In the genomic region with DNA sequence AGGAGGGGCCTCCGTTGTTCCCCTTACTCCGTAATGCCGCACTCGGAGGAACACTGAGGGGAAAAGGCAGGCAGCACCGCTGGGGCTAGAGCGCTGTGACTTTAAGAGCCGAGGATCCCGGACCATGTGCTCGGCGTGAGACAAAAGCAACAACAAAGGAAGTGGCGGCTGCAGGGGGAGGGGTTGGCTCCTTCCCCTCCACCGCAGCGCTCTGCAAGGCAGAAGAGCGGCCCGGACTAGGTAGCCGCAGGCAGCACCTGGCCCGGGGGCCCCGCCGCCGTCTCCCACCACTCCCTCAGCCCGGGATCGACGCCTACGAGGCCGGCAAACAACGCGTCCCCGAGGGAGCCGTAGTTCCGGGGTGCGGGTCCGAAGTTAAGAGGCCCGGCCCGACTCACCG, we compare ENCODE assay signal across 8 mouse cellular contexts. TPM values are rescaled to one million over a fixed set of nuclear protein-coding genes. Genes with fewer than 3 reads are reported as not detected.
DNase-seq lines count a peak whose midpoint lies in the region; ATAC-seq and TF ChIP-seq lines count a peak whose summit lies in the region.

No protein-coding gene starts in this region.

- no peak for TF ChIP-seq POLR2A in cortical plate, adult 2 months (IDR thresholded peaks at IDR 0.05; ENCODE audit: extremely low read depth, insufficient read depth, low read length)

- ATAC-seq in inflammation-experienced regulatory T-cells, adult 6 months, result peak; percentile 78

- peak overlapping the region; percentile 79 for H3K4me3 ChIP-seq in cortical plate, adult 2 months (ENCODE audit: insufficient read depth, low read length)

- peaks cover 16% of the 10 kb centered on the region; the same call in 1 of the 2 replicates for H3K4me1 ChIP-seq in cortical plate, adult 2 months (ENCODE audit: control insufficient read depth, insufficient read depth, low read length)

- TF ChIP-seq CTCF in cortical plate, adult 2 months (IDR thresholded peaks at IDR 0.05; ENCODE audit: extremely low read depth, insufficient read depth, low read length), result no peak

- DNase-seq in WW6 (ENCODE audit: low read depth, low spot score), result peak; percentile 53
- peak; percentile 76 for DNase-seq in gastrocnemius, postnatal 14 days
- DNase-seq in left cerebral cortex, postnatal 36 days (ENCODE audit: low spot score in 2 of 2), result peak; percentile 69 to 73
- DNase-seq in mesoderm, embryonic 11.5 days (ENCODE audit: low read depth, low spot score), result peak; percentile 84
- DNase-seq in right cerebral cortex, postnatal 25 days, result peak; percentile 79
- peak; percentile 77 for DNase-seq in yolk sac, embryonic 10.5 days (ENCODE audit: low spot score)

- intact Hi-C loops in gastrocnemius, postnatal 14 days (cut with DNase I; ENCODE audit: low total_unique reads), result no loop called here
- intact Hi-C loops in left cerebral cortex, postnatal 36 days (cut with DNase I), result no loop called here

- H3K27ac ChIP-seq in cortical plate, adult 2 months (ENCODE audit: insufficient read depth, low read length), result peak overlapping the region; percentile 86

RNA-seq across cellular contexts. Expression of gene Rnf44, which starts 6.6 kb away (rescaled TPM):
- polyA plus RNA-seq in cortical plate, adult 2 months (2012; rRNA removed), result 129 and 131 TPM in 2 replicates
- 10 to 100 TPM; 25.7 to 26.0 TPM for total RNA-seq in gastrocnemius, postnatal 14 days (2021)
- 10 to 100 TPM; 24.3 to 29.6 (median 28.6) TPM for polyA plus RNA-seq in inflammation-experienced regulatory T-cells, adult 6 months (2017; shearing (Covaris generic))
- total RNA-seq in left cerebral cortex, postnatal 36 days (2021), result 100 to 1,000 TPM; 160 to 179 TPM

RNA-seq across cellular contexts. Expression of gene Cdhr2, which starts 14.2 kb away (rescaled TPM):
- polyA plus RNA-seq in cortical plate, adult 2 months (2012; rRNA removed), result 0.25 and 0.29 TPM in 2 replicates
- not detected for total RNA-seq in gastrocnemius, postnatal 14 days (2021)
- polyA plus RNA-seq in inflammation-experienced regulatory T-cells, adult 6 months (2017; shearing (Covaris generic)), result not detected
- total RNA-seq in left cerebral cortex, postnatal 36 days (2021), result under 1 TPM; 0.27 TPM

Comparison
In these comparisons a context has a peak if more than half of its experiments do, and no peak if none do; other contexts are left out.
1. Peak in every context shown above with its lines: DNase-seq, ATAC-seq, H3K4me3 ChIP-seq and H3K27ac ChIP-seq.
2. RNA of gene Rnf44, which starts 6.6 kb away (total RNA-seq): 160 to 179 TPM in left cerebral cortex, postnatal 36 days; 25.7 to 26.0 TPM in gastrocnemius, postnatal 14 days; every median in the first group is over 4 times any median in the second.